Mouse (Mus musculus) CH12.LX (cell line): ENCODE measurements around the gene S100pbp. TPM values are rescaled to one million over a fixed set of nuclear protein-coding genes. Genes with fewer than 3 reads are reported as not detected.

ENCODE experiments used
- DNase-seq: peaks from one replicate; pipeline ENCODE4 v3.0.0-alpha.2; 2013; ENCODE audit errors: extremely low read depth
- H3K27ac ChIP-seq: 2 replicates; pipeline ENCODE4 v1.5.1; 2012; ENCODE audit warnings: low read depth, mild to moderate bottlenecking, control low read depth, moderate library complexity; ENCODE audit not compliant: insufficient read depth
- H3K27me3 ChIP-seq: replicated peaks from 2 replicates; pipeline ENCODE3; 2012; ENCODE audit warnings: inconsistent platforms
- H3K36me3 ChIP-seq, 2 experiments: replicated peaks in 1 of 2; 2 replicates each; pipeline versions ENCODE3 to v1.6.1; 2012; ENCODE audit warnings: inconsistent platforms in 1 of 2, low read length in 1 of 2, mild to moderate bottlenecking in 1 of 2, mixed read lengths in 1 of 2, moderate library complexity in 1 of 2; ENCODE audit not compliant: control insufficient read depth in 1 of 2, insufficient read depth in 1 of 2
- H3K4me1 ChIP-seq, 2 experiments: 2 replicates each; pipeline ENCODE4 v1.6.1; 2012; ENCODE audit warnings: inconsistent platforms in 1 of 2, moderate library complexity in 1 of 2; ENCODE audit not compliant: insufficient read depth in 2 of 2, control insufficient read depth in 1 of 2
- H3K4me2 ChIP-seq: 2 replicates; pipeline ENCODE4 v1.6.1; 2012; ENCODE audit warnings: low read depth, mild to moderate bottlenecking, control low read depth; ENCODE audit not compliant: poor library complexity, insufficient read depth, severe bottlenecking
- H3K4me3 ChIP-seq, 3 experiments: fragments of 150-350 bp in 1 of 3; sonication (generic) in 1 of 3; replicated peaks in 1 of 3; 2 replicates each; pipeline versions ENCODE3 to v1.5.1; 2011 to 2012; ENCODE audit warnings: low read depth in 2 of 3, low read length in 2 of 3, mild to moderate bottlenecking in 2 of 3, moderate library complexity in 2 of 3, control low read depth in 1 of 3, improper control_type of control experiment in 1 of 3, inconsistent platforms in 1 of 3, mixed read lengths in 1 of 3; ENCODE audit not compliant: poor library complexity in 1 of 3
- H3K79me2 ChIP-seq: replicated peaks from 2 replicates; pipeline ENCODE4 v1.6.1; 2012; ENCODE audit warnings: mild to moderate bottlenecking, moderate library complexity; ENCODE audit not compliant: control insufficient read depth, poor library complexity, insufficient read depth, severe bottlenecking; ENCODE audit errors: extremely low read depth
- H3K9ac ChIP-seq: 2 replicates; pipeline ENCODE4 v1.6.1; 2012; ENCODE audit warnings: low read depth, mild to moderate bottlenecking, control low read depth, moderate library complexity; ENCODE audit not compliant: insufficient read depth
- H3K9me3 ChIP-seq: replicated peaks from 2 replicates; pipeline ENCODE3; 2012; ENCODE audit warnings: low read length, inconsistent platforms, mixed read lengths
- CHD2 ChIP-seq: IDR thresholded peaks from 2 replicates; pipeline ENCODE4 v1.6.1; 2011; ENCODE audit warnings: low read length, improper control_type of control experiment
- CTCF ChIP-seq, 2 experiments: IDR thresholded peaks in 1 of 2; conservative IDR thresholded peaks in 1 of 2; 2 replicates each; pipeline ENCODE4 v1.5.1; 2011 to 2012; ENCODE audit warnings: low read depth in 2 of 2, low read length in 2 of 2, improper control_type of control experiment in 1 of 2, inconsistent platforms in 1 of 2, mild to moderate bottlenecking in 1 of 2, moderate library complexity in 1 of 2
- EP300 ChIP-seq: IDR thresholded peaks from 2 replicates; pipeline ENCODE4 v1.6.1; 2011; ENCODE audit warnings: low read length, improper control_type of control experiment
- ETS1 ChIP-seq: conservative IDR thresholded peaks from 2 replicates; pipeline ENCODE4 v1.6.1; 2012; ENCODE audit warnings: low read depth, mild to moderate bottlenecking, inconsistent platforms, low read length, improper control_type of control experiment, moderate library complexity
- GABPA ChIP-seq: IDR thresholded peaks from 2 replicates; pipeline ENCODE4 v1.6.1; 2012; ENCODE audit warnings: low read depth, low read length, improper control_type of control experiment, inconsistent platforms; ENCODE audit not compliant: insufficient replicate concordance
- HCFC1 ChIP-seq: IDR thresholded peaks from 2 replicates; pipeline ENCODE4 v1.6.1; 2012; ENCODE audit warnings: low read depth, mild to moderate bottlenecking, inconsistent platforms, low read length, improper control_type of control experiment
- IRF4 ChIP-seq: IDR thresholded peaks from 2 replicates; pipeline ENCODE4 v1.6.1; 2014; ENCODE audit warnings: low read depth, mild to moderate bottlenecking, inconsistent platforms, low read length, improper control_type of control experiment
- JUND ChIP-seq: conservative IDR thresholded peaks from 2 replicates; pipeline ENCODE4 v1.6.1; 2011; ENCODE audit warnings: low read depth, low read length, improper control_type of control experiment
- KAT2A ChIP-seq: IDR thresholded peaks from 2 replicates; pipeline ENCODE4 v1.6.1; 2012; ENCODE audit warnings: low read length, improper control_type of control experiment, inconsistent platforms; ENCODE audit not compliant: insufficient replicate concordance
- MAX ChIP-seq: IDR thresholded peaks from 2 replicates; pipeline ENCODE4 v1.6.1; 2011; ENCODE audit warnings: low read length, improper control_type of control experiment
- MAZ ChIP-seq: IDR thresholded peaks from 2 replicates; pipeline ENCODE4 v1.6.1; 2012; ENCODE audit warnings: low read depth, mild to moderate bottlenecking, inconsistent platforms, low read length, improper control_type of control experiment, moderate library complexity
- MEF2A ChIP-seq: IDR thresholded peaks from 2 replicates; pipeline ENCODE4 v1.6.1; 2014; ENCODE audit warnings: low read depth, mild to moderate bottlenecking, inconsistent platforms, low read length, improper control_type of control experiment, borderline replicate concordance
- MXI1 ChIP-seq: IDR thresholded peaks from 2 replicates; pipeline ENCODE4 v1.6.1; 2011; ENCODE audit warnings: mild to moderate bottlenecking, low read depth, low read length, improper control_type of control experiment
- MYC ChIP-seq: IDR thresholded peaks from 2 replicates; pipeline ENCODE4 v1.6.1; 2011; ENCODE audit warnings: low read depth, mild to moderate bottlenecking, improper control_type of control experiment, low read length
- NRF1 ChIP-seq: IDR thresholded peaks from 2 replicates; pipeline ENCODE4 v1.6.1; 2014; ENCODE audit warnings: low read depth, mild to moderate bottlenecking, inconsistent platforms, low read length, improper control_type of control experiment, moderate library complexity
- RCOR1 ChIP-seq: conservative IDR thresholded peaks from 2 replicates; pipeline ENCODE4 v1.6.1; 2012; ENCODE audit warnings: low read depth, mild to moderate bottlenecking, inconsistent platforms, low read length, improper control_type of control experiment
- SIN3A ChIP-seq: IDR thresholded peaks from 2 replicates; pipeline ENCODE4 v1.6.1; 2012; ENCODE audit warnings: low read length, improper control_type of control experiment, inconsistent platforms
- SMC3 ChIP-seq: IDR thresholded peaks from 2 replicates; pipeline ENCODE4 v1.6.1; 2011; ENCODE audit warnings: low read depth, low read length, improper control_type of control experiment
- TCF12 ChIP-seq: IDR thresholded peaks from 2 replicates; pipeline ENCODE4 v1.6.1; 2014; ENCODE audit warnings: low read depth, mild to moderate bottlenecking, inconsistent platforms, low read length, improper control_type of control experiment
- USF2 ChIP-seq: conservative IDR thresholded peaks from 2 replicates; pipeline ENCODE4 v1.6.1; 2011; ENCODE audit warnings: low read depth, low read length, improper control_type of control experiment
- ZKSCAN1 ChIP-seq: IDR thresholded peaks from 2 replicates; pipeline ENCODE4 v1.6.1; 2012; ENCODE audit warnings: low read depth, inconsistent platforms, low read length, improper control_type of control experiment, borderline replicate concordance
- ZMIZ1 ChIP-seq: IDR thresholded peaks from 2 replicates; pipeline ENCODE4 v1.6.1; 2012; ENCODE audit warnings: low read depth, mild to moderate bottlenecking, inconsistent platforms, low read length, improper control_type of control experiment
- ZNF384 ChIP-seq: IDR thresholded peaks from 2 replicates; pipeline ENCODE4 v1.6.1; 2012; ENCODE audit warnings: low read depth, low read length, improper control_type of control experiment, inconsistent platforms
- dilution Hi-C: fragments of 300-500 bp; cut with MboI; formaldehyde crosslinking; loops from 2 replicates; pipeline ENCODE4 v1.14.3; 2020; ENCODE audit warnings: low sequenced_read_pairs; ENCODE audit not compliant: extremely low pct_unique_long_range_greater_than_20kb, extremely low pct_ligation_motif_present
- in situ Hi-C: fragments of 300-500 bp; cut with MboI; formaldehyde crosslinking; loops from 3 replicates; pipeline ENCODE4 v1.14.3; 2019; ENCODE audit warnings: low sequenced_read_pairs, low pct_ligation_motif_present, low pct_unique_long_range_greater_than_20kb, mixed read lengths
- polyA plus RNA-seq: library from polyadenylated mRNA; unstranded; fragments of >175 nt; gene quantifications from 2 replicates; pipeline ENCODE4 v1.2.1, GENCODE M21; 2012; ENCODE audit warnings: low read depth; ENCODE audit not compliant: insufficient read length
- total RNA-seq, 2 experiments: library from RNA; depleted of rRNA; stranded (reverse); fragments of 300-350 nt in 1 of 2; fragments of >200 nt in 1 of 2; gene quantifications; 2 replicates each; pipeline ENCODE4 v1.2.3; 2012 to 2014

Gene S100pbp
- total and polyA plus RNA-seq, 3 experiments = 22.5 to 43.6 (median 43.6) TPM

GRCm38 (mm10) chr4:129140808-129141207, 48.7 kb downstream of the S100pbp start:
- Histone ChIP-seq H3K9ac (no peak overlapping the region), H3K27ac (no peak overlapping the region), H3K4me1 (peaks cover 12 to 36% of the 10 kb centered on the region in 2 experiments), H3K4me3 (no peak overlapping the region), H3K9me3 (no peaks in the 10 kb centered on the region), H3K27me3 (peaks cover 6% of the 10 kb centered on the region), H3K4me2 (no peak overlapping the region), H3K79me2 (no peaks in the 10 kb centered on the region), H3K36me3 (peaks cover 2 to 42% of the 10 kb centered on the region in 2 experiments)
- in situ Hi-C loops (no loop called here), dilution Hi-C loops (no loop called here)
- TF ChIP-seq JUND = no peak
- TF ChIP-seq IRF4 = no peak
- TF ChIP-seq SMC3 = no peak
- no peak for TF ChIP-seq NRF1
- no peak for TF ChIP-seq GABPA
- no peak for TF ChIP-seq CTCF (conservative IDR thresholded peaks at IDR 0.05 in 1 of 2, IDR thresholded peaks at IDR 0.05 in 1 of 2; ENCODE audit: low read depth in 2 of 2, low read length in 2 of 2)
- no peak for TF ChIP-seq RCOR1
- no peak for TF ChIP-seq SIN3A
- TF ChIP-seq MAX = no peak
- TF ChIP-seq CHD2 = no peak
- TF ChIP-seq MEF2A = no peak
- TF ChIP-seq MXI1 = no peak
- no peak for TF ChIP-seq MAZ
- TF ChIP-seq HCFC1 = no peak
- TF ChIP-seq EP300 = no peak
- TF ChIP-seq ZKSCAN1 = no peak
- DNase-seq = no peak

DNA sequence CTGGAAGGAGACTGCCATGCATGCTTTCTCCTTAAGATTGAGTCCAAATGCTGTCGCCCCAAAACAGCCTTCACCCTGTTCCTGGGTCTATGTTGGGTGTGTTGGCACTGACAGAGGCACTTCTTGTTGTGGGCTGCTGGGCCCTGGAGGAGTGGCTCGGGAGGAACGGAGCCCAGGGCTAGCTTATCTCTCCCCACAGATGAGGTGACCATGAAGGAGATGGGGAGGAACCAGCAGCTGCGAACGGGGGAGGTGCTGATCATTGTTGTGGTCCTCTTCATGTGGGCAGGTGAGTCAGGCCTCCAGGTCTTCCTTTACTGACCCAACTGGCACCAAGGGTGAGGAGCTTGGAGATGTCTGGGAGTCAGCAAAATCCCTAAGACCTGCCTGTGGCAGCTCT, 49.9 kb downstream of the S100pbp start:
- H3K27ac ChIP-seq = no peak overlapping the region

More for the DNA sequence above, 49.9 kb downstream of the S100pbp start:
- no peak overlapping the region for H3K9ac ChIP-seq
- no peak for DNase-seq
- in situ Hi-C loops (loop anchor here (10.0 kb wide), 2 partner anchors 45 to 315 kb away; partner anchors contain the start of genes S100pbp and Yars), dilution Hi-C loops (no loop called here)
- H3K4me1 ChIP-seq = peaks cover 13 to 45% of the 10 kb centered on the region in 2 experiments
- no peak overlapping the region for H3K4me3 ChIP-seq
- H3K79me2 ChIP-seq = no peaks in the 10 kb centered on the region
- H3K9me3 ChIP-seq = no peaks in the 10 kb centered on the region
- peaks cover 9% of the 10 kb centered on the region for H3K27me3 ChIP-seq
- TF ChIP-seq TCF12 (no peak), SMC3 (no peak), USF2 (no peak), ETS1 (no peak), CTCF (conservative IDR thresholded peaks at IDR 0.05 in 1 of 2, IDR thresholded peaks at IDR 0.05 in 1 of 2; ENCODE audit: low read depth in 2 of 2, low read length in 2 of 2) (no peak), ZNF384 (no peak), MYC (no peak), HCFC1 (no peak), MAZ (no peak), ZMIZ1 (no peak), KAT2A (no peak)
- peaks cover 0 to 32% of the 10 kb centered on the region in 2 experiments for H3K36me3 ChIP-seq
- H3K4me2 ChIP-seq = no peak overlapping the region
